Mouse (Mus musculus): Measurements from ENCODE around the gene Ficd. TPM values are rescaled to one million over a fixed set of nuclear protein-coding genes. Genes with fewer than 3 reads are reported as not detected.

Gene Ficd
- total and polyA plus RNA-seq, 2 experiments from 2014 or later = 8.7 to 11.7 TPM

GRCm38 (mm10) chr5:113722224-113723013, 13.2 kb upstream of the Ficd start:
- H3K27ac ChIP-seq = no peak overlapping the region
- H3K36me3 ChIP-seq (ENCODE audit: insufficient read depth, low read length) = no peaks in the 10 kb centered on the region
- H3K27me3 ChIP-seq (ENCODE audit: insufficient read depth, low read length) = no peaks in the 10 kb centered on the region
- no peak for ATAC-seq
- H3K4me2 ChIP-seq (ENCODE audit: low read depth, low read length) = no peak overlapping the region
- no peak overlapping the region for H3K9ac ChIP-seq (replicated peaks; ENCODE audit: low read length)
- no peak for DNase-seq (ENCODE audit: low spot score)
- TF ChIP-seq CTCF (IDR thresholded peaks at IDR 0.05; ENCODE audit: low read depth) = peak; percentile 76
- peaks cover 7% of the 10 kb centered on the region; the same call in 1 of the 2 replicates for H3K4me1 ChIP-seq (ENCODE audit: insufficient read depth, low read length)
- no peaks in the 10 kb centered on the region for H3K9me3 ChIP-seq (ENCODE audit: low read length)
- no peak overlapping the region for H3K4me3 ChIP-seq (ENCODE audit: low read length)
- WGBS = 86% methylated on average over 10 of the region's 10 CpGs

DNA sequence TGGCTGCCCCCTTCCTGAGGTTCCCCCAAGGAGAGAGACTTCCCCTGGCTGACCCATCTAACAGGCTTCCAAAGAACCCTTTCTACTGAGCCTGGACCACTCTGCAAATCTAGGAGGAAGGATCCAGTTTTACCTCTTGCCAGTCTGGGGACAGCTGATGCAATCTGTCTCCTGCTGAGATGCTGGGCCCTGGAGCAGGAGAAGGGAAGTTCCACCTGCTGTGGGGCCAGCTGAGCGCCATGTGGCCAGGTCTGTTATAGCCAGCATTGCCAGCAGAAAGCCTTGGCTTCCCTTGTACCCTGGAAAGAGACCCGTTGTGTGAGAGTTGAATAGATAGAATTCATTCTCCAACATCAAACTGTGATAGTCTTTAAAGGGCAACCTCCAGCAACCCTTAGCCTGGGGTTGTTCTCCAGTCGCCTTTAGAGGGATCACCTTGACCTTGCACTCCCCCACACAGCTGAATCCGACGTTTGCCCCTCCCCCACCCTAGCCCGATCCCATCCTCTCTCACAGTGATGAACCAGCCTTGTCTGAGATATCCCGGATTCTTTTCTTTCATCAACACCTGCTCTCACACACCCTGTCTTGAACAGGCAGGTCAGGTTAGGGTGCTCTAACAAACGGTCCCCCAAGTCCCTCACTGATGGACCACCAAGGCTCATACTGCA, 11.9 kb upstream of the Ficd start:
- Histone ChIP-seq H3K9me3 (ENCODE audit: low read length) (no peaks in the 10 kb centered on the region), H3K4me1 (ENCODE audit: insufficient read depth, low read length) (peaks cover 6% of the 10 kb centered on the region; the same call in 1 of the 2 replicates), H3K27me3 (ENCODE audit: insufficient read depth, low read length) (no peaks in the 10 kb centered on the region), H3K9ac (replicated peaks; ENCODE audit: low read length) (no peak overlapping the region), H3K4me3 (ENCODE audit: low read length) (no peak overlapping the region), H3K36me3 (ENCODE audit: insufficient read depth, low read length) (no peaks in the 10 kb centered on the region), H3K4me2 (ENCODE audit: low read depth, low read length) (no peak overlapping the region), H3K27ac (peak overlapping the region; percentile 69)
- DNase-seq (ENCODE audit: low spot score) (peak; percentile 53), ATAC-seq (peak; percentile 18; the same call in 1 of the 2 replicates)
- TF ChIP-seq CTCF (IDR thresholded peaks at IDR 0.05; ENCODE audit: low read depth) = no peak
- 28% methylated on average over 8 of the region's 8 CpGs for WGBS

DNA sequence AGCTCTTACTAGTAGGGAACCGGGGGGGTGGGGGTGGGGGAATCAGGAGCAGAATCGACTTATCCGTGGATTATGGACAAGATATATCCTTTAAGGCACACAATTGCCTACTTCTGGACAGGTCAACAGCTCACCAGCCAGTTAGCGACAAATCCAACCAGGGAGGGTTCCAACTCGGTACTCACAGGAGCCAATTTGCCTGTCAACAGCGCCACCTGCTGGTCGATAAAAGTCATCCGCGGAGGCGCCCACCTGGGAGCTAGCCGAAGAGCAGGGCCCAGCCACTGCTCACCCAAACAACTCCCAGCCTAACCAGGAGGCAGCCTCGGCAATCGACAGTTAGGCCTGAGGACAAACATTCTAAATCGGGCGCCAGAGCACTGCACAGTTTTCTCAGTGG, 11.2 kb upstream of the Ficd start, which contains the start of gene 1700069L16Rik:
Gene 1700069L16Rik, minus strand, starts transcription at position 327 of the 400 bp plus-strand sequence.
- H3K36me3 ChIP-seq (ENCODE audit: insufficient read depth, low read length) = no peaks in the 10 kb centered on the region
- H3K27ac ChIP-seq = peak within 1 kb of the TSS; percentile 69
- H3K27me3 ChIP-seq (ENCODE audit: insufficient read depth, low read length) = no peaks in the 10 kb centered on the region
- H3K4me2 ChIP-seq (ENCODE audit: low read depth, low read length) = no peak within 1 kb of the TSS
- H3K9me3 ChIP-seq (ENCODE audit: low read length) = no peaks in the 10 kb centered on the region
- WGBS = 4% methylated on average over 15 of the region's 15 CpGs
- ATAC-seq (peak; percentile 71), DNase-seq (ENCODE audit: low spot score) (peak; percentile 94)
- no peak within 1 kb of the TSS for H3K9ac ChIP-seq (replicated peaks; ENCODE audit: low read length)
- peaks cover 4% of the 10 kb centered on the region; the same call in 1 of the 2 replicates for H3K4me1 ChIP-seq (ENCODE audit: insufficient read depth, low read length)
- no peak within 1 kb of the TSS for H3K4me3 ChIP-seq (ENCODE audit: low read length)
- TF ChIP-seq CTCF (IDR thresholded peaks at IDR 0.05; ENCODE audit: low read depth) = peak; percentile 95

DNA sequence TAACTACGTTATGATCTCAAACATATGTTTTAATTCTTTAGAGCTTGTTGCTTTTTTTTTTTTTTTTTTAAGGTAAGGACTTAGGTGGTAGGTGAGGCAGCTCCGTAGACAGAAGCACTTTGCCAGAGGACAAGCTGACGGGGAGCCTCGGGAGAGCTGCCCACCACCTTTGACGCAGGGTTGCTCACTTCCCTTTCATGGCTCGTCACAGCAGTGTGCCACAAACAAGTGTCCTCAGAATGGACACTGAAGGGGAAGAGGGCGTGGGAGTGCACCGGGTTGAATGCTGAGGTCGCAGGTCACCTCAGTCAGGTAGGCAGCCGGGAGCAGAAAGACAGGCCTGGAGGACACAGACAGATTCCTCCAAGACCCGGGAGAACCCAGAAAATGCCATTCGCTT, 10.2 kb upstream of the Ficd start:
- no peaks in the 10 kb centered on the region for H3K36me3 ChIP-seq (ENCODE audit: insufficient read depth, low read length)

GRCm38 (mm10) chr5:113726618-113727017, 9.0 kb upstream of the Ficd start:
- H3K4me2 ChIP-seq (ENCODE audit: low read depth, low read length) = no peak overlapping the region
- no peak for DNase-seq (ENCODE audit: low spot score)
- no peak for TF ChIP-seq CTCF (IDR thresholded peaks at IDR 0.05; ENCODE audit: low read depth)
- H3K9me3 ChIP-seq (ENCODE audit: low read length) = no peaks in the 10 kb centered on the region
- no peaks in the 10 kb centered on the region for H3K36me3 ChIP-seq (ENCODE audit: insufficient read depth, low read length)
- no peak for ATAC-seq
- WGBS = 68% methylated on average over 6 of the region's 6 CpGs
- no peaks in the 10 kb centered on the region for H3K27me3 ChIP-seq (ENCODE audit: insufficient read depth, low read length)
- H3K4me3 ChIP-seq (ENCODE audit: low read length) = no peak overlapping the region
- H3K9ac ChIP-seq (replicated peaks; ENCODE audit: low read length) = no peak overlapping the region
- no peak overlapping the region for H3K27ac ChIP-seq
- peaks cover 4% of the 10 kb centered on the region; the same call in 1 of the 2 replicates for H3K4me1 ChIP-seq (ENCODE audit: insufficient read depth, low read length)

More for the DNA sequence above, 10.2 kb upstream of the Ficd start:
- Histone ChIP-seq H3K4me3 (ENCODE audit: low read length) (no peak overlapping the region), H3K9ac (replicated peaks; ENCODE audit: low read length) (no peak overlapping the region), H3K9me3 (ENCODE audit: low read length) (no peaks in the 10 kb centered on the region), H3K4me2 (ENCODE audit: low read depth, low read length) (no peak overlapping the region), H3K27me3 (ENCODE audit: insufficient read depth, low read length) (no peaks in the 10 kb centered on the region), H3K27ac (no peak overlapping the region), H3K4me1 (ENCODE audit: insufficient read depth, low read length) (peaks cover 4% of the 10 kb centered on the region; the same call in 1 of the 2 replicates)
- DNase-seq (ENCODE audit: low spot score) (no peak), ATAC-seq (no peak)
- no peak for TF ChIP-seq CTCF (IDR thresholded peaks at IDR 0.05; ENCODE audit: low read depth)
- WGBS = 51% methylated on average over 12 of the region's 12 CpGs

DNA sequence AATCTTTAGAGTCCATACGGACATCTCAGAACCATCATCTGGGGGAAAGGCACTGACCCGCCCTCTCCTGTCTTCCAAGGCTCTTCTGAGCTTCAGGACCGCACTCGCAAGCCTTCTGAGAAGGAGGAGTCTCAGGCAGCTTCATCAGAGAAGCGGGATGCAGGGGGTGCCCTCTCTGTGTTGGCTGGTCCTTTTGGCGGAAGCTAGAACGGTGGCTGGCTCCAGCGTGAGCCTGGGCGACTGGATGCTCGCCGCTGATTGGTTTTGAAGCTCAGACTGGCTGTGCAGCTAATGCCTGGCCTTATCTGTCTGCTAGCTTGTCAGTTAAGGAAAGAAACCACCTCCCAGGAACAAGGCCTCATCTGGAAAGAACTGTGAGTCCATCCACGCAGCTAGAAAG, 8.4 kb upstream of the Ficd start:
- no peaks in the 10 kb centered on the region for H3K36me3 ChIP-seq (ENCODE audit: insufficient read depth, low read length)
- peaks cover 4% of the 10 kb centered on the region; the same call in 1 of the 2 replicates for H3K4me1 ChIP-seq (ENCODE audit: insufficient read depth, low read length)
- TF ChIP-seq CTCF (IDR thresholded peaks at IDR 0.05; ENCODE audit: low read depth) = no peak
- WGBS = 65% methylated on average over 12 of the region's 12 CpGs
- DNase-seq (ENCODE audit: low spot score) (no peak), ATAC-seq (no peak)
- H3K9ac ChIP-seq (replicated peaks; ENCODE audit: low read length) = no peak overlapping the region
- no peak overlapping the region for H3K27ac ChIP-seq
- H3K4me3 ChIP-seq (ENCODE audit: low read length) = no peak overlapping the region
- H3K27me3 ChIP-seq (ENCODE audit: insufficient read depth, low read length) = no peaks in the 10 kb centered on the region
- H3K9me3 ChIP-seq (ENCODE audit: low read length) = no peaks in the 10 kb centered on the region
- H3K4me2 ChIP-seq (ENCODE audit: low read depth, low read length) = no peak overlapping the region
